Mouse (Mus musculus): Measurements from ENCODE around the gene Bcl2.
"Not testable (repeated sequence)": the region's sequence is repeated elsewhere in the genome, so short reads cannot be mapped to it uniquely, and the experiment has no call there.

Gene Bcl2

DNA sequence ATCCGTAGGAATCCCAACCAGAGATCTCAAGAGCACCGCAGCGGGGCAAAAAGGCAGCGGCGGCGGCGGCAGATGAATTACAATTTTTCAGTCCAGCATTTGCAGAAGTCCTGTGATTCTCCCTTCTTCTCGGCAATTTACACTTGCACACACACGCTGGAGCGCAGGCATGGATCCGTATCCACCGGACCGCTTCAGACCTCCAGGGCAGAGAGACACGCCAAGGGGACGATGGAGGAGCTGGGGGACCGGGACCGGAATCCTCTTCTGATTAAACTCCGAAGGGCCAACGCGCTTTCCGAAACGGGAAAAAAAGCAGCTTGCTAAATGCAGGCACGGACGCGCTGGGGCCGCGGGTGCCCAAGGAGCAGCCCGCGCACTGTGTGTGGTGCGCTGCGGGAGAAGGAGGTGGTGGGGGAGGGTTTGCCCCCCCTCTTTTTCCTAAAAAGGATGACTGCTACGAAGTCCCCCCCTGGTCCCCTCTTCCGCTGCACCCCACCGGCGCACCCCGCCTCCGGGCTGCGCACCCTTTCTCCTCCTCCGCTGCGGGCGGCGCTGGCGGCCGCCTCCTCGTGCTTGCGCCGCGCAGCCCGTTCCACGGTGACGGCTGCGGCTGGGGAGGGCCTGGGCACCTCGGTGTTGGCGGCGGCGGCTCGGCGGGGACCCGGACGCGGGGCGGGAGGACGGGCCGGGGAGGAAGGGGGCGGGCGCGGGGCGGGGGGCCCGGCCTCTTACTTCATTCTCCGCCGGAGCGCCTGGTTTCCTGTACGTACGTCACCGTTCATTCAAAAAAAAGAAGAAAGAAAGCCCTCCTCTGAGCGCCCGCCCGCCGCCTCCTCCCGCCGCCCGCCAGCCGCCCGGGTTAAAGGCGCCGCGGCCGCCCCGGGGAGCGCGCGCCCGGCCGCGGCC is at the start of gene Bcl2:
Gene Bcl2 (minus strand): TSS at position 654 of the 909 bp plus-strand sequence.
- peak; percentile 88 for DNase-seq

DNA sequence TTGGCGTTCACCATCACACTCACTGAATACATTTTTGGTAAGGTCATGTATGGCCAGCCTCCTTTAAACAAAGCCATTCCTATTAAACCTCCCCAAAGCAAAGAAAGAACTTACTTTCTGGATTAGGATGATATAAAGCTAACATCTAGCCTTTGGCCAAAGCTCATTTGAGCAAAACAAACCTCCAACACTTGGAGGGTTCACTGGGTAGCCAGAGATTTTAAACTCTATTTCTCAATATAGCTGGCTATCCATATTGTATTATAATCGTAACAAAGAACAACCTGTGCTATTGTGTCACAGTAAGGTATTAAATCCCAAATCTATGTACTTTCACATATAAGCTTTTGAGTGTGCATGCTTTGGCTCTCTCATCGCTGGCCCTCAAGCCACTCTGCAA is 46.7 kb upstream of the Bcl2 start:
- no peak for DNase-seq

DNA sequence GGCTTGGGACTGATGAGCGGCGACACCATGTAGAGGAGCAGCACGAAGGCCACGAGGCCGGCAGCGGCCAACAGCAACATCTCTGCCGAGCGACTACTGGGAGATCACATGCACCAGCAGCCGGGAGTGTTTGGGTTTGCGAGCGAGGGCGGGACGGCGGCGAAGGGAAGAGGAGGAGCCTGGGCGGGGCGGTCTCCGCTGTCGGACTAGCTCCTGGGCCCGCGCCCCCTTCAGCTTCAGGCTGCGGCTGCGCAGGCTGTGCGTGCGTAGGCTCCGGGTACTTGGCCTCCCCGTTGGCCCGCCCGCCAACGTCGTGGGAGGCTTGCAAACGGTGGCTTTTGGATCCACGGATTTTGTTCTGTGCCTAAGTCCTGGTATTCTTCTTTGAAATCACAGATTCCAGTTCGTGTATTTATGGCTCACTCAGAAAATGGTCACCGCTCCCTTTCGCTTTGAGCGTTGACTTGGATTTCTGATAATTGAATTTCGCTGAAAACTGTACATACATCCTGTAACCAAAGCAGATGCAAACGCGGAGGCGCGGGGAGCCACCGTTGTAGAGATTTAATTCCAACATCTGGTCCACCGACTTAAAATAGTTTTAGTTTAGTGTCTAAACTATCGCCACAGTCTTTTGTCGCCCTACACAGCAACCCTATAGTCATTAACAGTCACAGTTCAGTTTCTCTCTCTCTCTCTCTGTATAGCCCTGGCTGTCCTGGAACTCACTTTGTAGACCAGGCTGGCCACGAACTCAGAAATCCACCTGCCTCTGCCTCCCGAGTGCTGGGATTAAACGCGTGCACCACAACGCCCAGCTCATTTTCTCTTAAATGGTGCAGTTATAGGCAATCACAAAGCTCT is 45.7 kb upstream of the Bcl2 start, which contains the start of gene Kdsr:
Gene Kdsr (minus strand): TSS at position 156 of the 864 bp plus-strand sequence.
- peak; percentile 99 for DNase-seq

DNA sequence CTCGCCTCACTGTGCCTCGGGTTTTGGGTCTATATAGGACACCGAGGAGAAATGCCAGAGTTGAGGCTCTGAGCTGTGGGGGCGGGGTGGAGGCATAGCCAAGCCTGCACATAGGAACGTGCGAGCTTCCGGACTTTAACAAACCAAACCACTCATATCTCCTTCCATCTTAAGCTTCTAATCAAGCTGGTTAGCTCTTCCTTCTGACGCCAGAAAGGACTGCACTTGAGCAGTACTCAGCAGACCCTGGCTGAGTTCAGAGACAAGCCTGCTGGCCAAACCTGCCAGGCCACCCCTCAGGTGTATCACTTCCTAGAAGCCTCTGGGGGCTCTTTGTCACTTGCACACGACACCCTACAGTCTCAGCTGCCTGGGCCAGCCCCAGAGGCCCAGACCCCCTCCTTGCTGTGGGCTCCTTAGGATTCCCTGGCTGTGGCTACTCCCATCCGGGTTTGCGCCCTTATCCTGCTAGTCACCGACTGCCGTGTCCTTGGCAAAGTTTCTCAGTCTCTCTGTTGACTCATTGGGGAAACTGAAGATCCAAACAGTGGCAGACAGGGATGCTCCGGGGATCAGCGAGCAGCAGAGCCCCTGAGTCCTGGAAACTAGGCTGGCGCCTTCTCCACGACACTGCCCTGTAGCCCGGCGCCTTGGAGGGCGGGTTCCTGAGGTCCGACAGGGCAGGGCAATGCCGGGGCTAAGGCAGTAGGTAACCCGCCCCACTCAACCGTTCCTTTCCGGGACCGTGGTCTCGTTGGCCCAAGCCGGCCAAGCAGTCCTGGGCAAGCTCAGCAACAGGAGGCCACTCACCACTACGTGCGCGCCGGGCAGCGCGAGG is 44.9 kb upstream of the Bcl2 start:
- DNase-seq = peak; percentile 33

DNA sequence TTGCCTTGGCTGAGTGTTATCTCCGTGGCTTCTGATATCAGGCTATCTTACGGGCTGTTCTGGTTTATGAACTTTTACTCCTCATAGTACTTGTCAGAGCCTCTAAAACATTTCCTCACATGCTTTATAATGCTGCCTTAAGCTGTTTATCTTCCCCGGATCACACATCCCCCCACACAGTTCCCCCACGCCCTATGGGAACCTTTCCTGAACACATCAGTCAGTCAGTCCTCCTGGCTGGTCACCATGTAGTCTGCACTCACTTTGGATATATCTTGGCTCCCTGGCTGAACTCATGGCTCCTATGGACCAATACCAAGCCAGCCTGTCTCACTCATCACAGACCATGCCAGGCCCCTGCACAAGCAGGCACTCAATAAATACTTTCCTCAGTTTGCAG is 42.6 kb upstream of the Bcl2 start:
- DNase-seq = no peak

DNA sequence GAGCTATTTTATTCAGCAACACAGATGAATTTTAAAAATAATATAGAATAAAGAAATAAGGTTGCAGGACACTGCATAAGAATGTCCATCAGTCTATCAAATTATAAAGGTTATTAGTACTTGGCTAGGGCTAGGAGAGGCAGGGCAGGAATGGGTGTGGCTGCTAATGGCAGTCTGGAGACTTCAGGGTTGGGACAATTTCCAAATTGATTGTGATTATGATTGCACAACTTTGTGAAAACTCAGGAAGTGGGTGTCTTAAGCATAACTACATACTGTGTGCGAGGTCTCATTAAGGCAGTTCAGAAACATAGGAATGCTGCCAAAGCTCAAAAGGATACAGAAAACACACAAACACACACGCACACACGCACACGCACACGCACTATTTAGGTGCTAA is 37.9 kb upstream of the Bcl2 start:
- no peak for DNase-seq

DNA sequence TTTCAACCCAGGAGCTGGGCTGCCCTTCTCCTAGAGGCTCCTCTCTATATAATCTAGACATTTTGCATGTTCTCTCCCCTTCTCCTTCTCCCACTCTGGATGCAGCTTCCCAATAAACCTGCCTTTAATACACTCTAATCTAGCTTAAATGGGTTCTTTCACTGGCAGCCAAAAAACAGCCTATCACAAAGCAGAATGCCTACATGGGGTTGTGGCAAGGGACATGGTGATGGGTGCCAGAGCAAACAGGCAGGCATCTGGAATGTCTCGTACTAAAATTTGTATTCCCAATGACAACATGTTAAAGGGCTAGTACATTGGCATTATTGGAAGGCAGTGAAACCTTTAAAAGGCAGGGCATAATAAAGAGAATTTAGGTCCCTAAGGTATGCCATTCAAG is 36.6 kb upstream of the Bcl2 start:
- no peak for DNase-seq

DNA sequence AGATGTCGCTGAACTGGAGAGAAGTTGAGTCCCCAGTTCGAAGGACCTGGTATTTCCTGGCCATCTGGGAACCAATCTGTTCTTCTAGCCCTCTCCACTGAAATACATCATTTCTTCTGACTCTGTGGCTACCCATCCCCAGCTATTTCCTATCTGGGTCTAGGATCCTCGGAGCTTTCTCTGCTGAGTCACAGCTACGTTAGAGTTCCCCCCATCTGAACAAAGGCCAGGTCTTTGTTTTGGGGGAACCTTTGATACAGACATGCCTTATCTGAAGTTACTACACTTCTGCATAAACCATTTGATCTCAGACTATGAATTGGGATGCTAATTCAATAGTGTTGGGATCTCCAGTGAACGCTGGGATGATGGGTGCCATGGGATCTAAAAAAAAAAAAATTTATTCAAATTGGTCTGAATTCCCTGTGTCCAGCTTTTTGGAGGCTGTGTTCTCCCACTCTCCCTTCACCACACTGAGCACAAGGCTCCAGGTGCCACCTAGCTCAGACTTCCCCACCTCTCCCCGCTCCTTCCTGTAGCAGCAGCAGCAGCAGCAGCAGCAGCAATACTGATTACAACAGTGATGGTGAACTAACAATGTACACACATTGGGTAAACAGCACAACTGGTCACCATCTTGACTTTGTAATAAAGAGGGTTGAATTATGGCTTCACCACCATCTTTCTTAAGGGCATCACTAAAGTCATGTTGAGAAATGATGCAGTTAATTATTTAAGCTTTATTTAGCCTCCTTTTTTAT is 34.7 kb upstream of the Bcl2 start:
- no peak for DNase-seq

DNA sequence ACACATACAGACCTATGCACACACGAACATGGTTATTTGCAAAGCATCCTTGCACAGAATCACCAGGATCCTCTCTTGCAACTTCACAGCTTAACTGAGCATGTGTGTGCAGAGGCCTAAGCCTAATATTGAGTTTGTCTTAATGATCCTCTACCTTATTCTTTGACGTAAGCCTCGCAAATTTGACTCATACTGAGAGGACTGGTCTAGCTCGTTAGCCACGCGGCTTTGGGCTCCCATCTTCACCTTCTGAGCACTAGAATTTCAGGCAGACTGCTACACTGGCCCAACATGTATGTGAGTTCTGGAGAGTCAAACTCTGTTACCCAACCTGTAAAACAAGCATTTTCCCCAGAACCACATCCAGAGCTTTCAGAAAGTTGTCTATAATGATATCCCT is 28.9 kb upstream of the Bcl2 start:
- no peak for DNase-seq

DNA sequence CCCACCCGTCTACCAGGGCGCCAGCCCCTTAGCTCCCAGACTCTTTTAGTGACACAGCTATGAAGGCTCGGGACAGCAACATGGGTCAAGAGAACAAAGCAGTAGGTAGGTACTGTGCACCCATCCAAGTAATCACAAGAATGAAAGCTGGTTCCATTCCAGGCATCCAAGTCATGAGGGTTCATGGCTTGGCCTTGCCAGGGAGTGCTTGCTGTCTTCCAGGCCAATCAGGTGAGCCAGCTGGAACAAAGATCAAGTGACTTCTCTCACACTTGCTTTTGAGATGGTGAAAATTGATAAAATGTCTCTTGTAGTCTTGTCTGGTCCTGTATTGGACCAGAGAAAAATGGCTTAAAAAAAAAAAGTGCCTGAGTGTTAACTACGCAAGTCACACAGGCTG is 26.7 kb upstream of the Bcl2 start:
- DNase-seq = no peak

DNA sequence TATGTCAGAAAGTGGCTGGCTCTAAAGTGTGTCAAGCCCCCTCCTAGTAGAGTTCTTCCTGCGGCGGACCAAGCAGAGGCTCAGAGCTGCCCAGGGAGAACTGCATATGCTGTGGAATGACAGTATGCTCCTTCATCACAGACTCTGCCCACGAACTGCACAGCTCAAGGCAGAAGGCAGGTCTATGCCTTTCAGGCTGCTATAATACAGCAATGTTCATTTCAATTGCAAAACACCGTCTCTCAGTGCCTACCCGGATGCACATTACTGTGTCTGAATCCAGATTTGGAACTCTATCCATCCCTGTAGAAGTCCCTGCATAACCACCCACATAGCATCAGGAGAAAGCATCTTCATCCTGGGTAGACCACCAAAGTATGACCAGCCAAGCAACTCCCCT is 25.7 kb upstream of the Bcl2 start:
- no peak for DNase-seq

DNA sequence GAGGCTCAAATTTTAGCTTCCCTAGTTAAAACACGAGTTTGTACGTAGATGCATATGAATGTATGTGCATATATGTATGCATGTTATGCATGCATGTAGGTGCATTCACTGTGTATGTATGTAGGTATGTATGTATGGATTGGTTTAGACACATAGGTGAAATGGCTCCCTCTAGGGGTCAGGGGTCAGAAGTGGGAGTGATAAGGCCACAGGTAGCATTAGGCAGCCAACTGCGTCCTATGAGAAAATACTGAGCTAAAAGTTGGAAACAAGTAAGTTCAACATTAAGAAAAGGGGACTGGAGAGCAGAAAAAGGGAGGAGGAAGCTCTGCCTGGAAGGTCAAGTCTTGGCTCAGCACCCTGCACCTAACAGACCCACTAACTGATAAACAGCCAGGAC is 24.0 kb upstream of the Bcl2 start:
- DNase-seq = no peak

DNA sequence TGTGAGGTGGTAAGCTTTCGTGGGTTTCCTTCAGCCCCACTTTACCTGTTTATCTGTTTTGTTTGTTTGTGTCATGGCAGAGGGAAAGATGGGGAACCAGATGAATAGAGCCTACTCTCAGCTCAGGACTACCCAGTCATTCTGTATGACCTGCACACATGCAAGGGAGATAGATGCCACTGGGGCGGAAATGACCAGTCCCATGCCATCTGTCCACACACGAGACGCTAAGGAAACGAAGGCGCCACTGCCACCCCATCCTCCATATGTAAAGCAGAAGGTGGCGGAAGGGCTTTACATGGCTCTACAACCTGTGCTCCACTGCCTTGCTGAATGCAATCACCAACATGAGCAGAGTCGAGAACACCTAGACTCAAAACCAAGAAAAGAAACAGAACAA is 22.1 kb upstream of the Bcl2 start:
- DNase-seq = no peak

DNA sequence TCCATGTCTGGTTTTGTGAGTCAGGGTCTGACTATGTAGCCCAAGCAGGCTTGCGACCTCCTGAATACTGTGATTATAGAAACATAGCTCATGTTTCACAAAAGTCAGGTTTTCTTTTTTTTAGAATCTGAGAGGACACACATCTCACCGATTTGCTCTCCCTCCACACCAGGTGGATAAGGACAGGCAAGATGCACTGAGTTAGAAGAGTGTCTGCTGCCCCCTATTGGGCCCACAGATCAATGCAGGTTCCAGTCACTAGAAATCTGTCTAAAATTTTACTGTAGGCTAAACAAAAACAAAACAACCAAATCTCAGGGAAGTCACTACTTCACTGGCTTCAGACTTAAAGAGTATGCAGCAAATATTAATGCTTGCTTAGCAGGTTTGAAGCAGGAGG is 21.5 kb upstream of the Bcl2 start:
- peak; percentile 48 for DNase-seq

DNA sequence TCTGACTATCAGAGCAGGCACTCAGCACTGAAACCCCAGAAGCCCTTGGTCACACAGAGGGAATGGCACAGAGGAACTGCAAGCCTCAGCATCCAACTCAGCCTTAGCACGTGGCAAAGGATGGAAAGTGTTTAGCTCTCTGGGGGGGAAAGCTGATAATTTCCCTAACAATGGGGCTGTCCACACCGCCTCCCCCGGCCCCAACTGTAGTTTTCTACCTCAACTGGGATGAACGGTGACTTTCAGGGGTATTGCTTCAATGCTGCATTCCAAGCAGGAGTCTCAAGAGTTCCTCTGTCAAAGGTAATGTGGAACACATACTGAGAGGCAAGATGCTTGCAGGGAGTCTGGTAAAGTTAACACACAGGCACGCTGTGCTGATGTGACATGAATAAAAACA is 8.0 kb upstream of the Bcl2 start:
- no peak for DNase-seq

DNA sequence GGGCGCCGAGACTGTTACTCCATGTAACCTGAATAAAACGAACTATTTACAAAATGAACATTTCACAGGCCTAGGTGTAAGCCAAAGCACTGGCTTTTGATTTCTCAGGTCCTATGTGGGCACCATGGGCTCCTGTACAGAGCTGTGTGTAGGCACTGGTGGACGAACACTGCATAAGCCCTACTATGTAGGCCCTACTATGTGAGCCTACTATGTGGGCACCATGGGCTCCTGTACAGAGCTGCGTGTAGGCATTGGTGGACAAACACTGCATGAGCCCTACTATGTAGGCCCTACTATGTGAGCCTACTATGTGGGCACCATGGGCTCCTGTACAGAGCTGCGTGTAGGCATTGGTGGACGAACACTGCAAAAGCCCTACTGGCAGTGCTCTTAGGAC is 3.7 kb upstream of the Bcl2 start:
- not testable (repeated sequence) for DNase-seq

DNA sequence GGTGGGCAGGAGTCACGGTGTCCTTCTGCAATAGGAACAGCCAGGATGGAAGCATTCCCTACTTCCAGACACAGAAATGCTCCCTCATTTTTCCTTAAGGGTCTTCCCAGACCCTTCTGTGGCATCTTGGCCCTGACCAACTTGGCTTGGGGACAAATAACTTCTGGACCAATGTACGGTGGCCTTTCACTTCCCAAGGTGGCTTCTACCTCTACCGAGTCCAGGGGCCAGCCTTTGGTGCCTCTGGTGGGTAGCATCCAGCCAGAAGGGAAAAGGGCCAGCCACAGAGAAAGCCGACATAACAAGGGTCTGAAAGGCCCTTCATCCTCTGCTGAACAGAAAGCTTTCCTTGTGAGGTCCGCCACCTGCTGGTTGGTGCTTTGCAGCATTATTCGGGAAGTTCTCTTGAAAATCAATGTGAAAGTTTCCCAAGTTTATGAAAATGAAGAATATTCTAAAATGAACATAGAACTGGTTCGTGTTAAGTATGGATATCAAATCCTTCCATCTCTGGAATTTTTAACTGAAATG is 3.1 kb upstream of the Bcl2 start:
- peak; percentile 86 for DNase-seq

DNA sequence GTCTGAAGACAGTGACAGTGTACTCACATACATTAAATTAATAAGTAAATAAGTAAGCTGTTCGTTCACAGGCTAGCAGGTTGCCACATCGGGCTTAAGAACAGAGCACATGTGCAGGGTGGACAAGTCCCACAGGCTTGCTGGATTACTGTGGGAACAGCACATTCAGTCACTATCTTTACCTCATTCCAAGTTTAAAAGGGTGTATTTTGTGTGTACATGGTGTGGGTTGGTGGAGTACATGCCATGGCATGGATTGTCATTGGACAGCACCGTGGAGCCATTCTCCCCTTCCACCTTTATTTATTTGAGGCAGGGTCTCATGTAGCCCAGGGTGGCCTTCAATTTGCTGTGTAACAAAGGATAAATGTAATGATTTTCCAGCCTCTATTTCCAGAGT is 2.1 kb upstream of the Bcl2 start:
- no peak for DNase-seq

DNA sequence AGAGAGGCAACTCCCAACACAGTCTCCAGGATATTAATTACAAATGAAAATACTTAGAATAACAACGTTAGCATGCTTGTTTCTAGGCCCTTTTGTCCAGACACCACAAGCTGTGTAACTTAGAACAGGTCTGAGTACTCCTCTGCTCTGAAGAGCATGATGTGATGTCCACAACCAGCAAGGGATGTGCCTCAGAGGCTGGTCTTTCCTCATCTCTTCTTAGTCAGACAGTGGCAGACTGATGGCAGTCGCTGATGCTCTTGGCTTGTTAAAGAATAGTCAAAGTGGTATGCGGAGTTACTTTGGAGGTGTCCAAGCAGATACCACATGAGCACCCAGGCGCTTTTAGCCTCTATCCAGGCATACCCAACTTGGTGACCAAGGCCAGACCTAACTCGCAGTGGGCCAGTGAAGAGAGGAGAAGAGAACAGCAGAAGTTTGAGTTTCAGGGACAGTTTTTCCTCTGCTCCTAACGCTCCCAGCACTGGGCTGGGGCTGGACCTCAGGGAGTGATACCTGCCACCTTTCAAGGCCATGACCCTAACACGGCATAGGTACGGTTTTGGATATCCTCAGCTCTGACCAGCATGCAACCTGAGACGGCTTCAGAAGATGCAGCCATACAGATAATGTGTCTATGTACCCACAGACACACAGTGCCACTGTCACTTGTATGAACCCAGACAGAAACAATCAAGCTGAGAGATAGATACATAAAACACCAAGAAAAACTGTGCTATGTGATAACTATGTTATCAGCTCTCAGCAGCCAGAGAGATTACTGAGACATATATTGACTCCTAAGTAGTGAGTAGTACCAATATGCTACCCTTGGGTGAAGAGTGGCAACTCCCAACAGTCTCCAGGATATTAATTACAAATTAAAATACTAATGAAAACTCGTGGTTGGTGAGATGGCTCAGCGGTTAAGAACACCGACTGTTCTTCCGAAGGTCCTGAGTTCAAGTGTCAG is 1.3 kb upstream of the Bcl2 start:
- no peak for DNase-seq

DNA sequence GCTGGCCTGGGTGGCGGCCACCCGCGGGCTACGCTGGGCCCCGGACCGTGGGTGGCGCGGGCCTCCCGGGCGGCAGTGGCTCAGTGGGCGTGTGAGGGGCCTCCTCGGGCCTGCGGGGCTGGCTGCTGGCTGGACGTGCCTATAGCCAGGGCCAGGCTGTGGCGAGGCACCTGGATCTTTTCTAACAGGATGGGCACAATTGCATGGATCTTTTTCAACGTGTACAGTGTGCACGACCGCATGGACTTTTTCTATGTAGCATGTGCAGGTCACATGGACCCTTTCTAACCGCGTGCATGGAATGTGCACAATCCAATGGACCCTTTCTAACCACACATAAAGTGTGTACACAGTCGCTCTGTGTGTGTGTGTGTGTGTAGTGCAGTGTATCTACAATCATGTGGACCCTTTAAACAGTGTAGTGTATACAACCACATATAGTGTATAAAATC is 482 bp upstream of the Bcl2 start:
- no peak for DNase-seq

DNA sequence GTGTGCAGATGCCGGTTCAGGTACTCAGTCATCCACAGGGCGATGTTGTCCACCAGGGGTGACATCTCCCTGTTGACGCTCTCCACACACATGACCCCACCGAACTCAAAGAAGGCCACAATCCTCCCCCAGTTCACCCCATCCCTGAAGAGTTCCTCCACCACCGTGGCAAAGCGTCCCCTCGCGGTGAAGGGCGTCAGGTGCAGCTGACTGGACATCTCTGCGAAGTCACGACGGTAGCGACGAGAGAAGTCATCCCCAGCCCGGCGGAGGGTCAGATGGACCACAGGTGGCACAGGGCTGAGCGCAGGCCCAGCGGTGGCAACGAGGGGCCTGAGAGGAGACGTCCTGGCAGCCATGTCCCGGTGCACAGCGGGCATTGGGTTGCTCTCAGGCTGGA is 1.7 kb downstream of the Bcl2 start:
- DNase-seq = peak; percentile 63
